Comparison of ENCODE assay signal across 12 mouse cellular contexts in the genomic region with DNA sequence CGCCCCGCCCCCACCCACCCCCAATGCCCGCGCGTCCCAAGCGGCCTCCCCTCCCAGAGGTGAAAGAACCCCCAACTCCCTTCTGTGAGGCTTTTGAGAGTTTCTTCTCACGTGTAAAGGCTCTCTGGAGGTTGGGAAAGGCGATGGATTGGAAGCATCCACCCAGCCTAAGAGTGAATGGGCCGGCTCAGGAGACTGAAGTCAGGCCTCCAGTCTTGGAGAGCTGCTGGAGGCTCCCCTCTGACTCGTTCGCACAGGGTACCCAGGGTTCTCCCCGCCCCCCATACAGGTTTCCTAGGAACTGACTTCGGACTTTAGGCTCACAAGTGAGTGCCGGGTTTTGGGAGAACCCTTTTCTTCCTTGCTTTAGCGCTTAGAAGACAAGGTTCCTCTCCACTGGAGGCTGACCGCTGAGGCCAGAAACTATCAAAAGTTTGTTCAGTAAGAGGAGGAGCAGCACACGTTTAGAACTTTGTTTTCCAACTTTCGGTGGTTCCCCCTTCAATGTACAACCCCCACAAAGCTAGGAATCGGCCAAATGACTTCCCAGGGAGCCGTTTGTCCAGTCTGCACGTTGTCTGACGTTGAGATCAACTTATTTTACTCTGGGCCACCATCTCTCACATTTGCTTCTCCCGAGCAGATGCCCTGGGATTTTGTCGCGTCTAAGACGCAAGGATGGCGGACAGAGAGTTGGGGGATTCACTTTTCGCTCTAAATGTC. TPM values are rescaled to one million over a fixed set of nuclear protein-coding genes. Genes with fewer than 3 reads are reported as not detected.
DNase-seq lines count a peak whose midpoint lies in the region; ATAC-seq lines count a peak whose summit lies in the region.
"Had no signal": no experiment of that assay in that cellular context is flagged by ENCODE, and none has a peak within 500 bp of the region (broad histone marks: within the 10 kb centered on the region; RNA-seq: fewer than 3 reads in every experiment).

No protein-coding gene starts in this region.

- peak overlapping the region; percentile 47 for H3K9ac ChIP-seq in forebrain, embryonic 15.5 days (replicated peaks)
- H3K9ac ChIP-seq in midbrain, embryonic 11.5 days (ENCODE audit: low read length): peak overlapping the region; percentile 87

- peak overlapping the region; percentile 97 for H3K4me3 ChIP-seq in forebrain, embryonic 15.5 days
- peak overlapping the region; percentile 54 for H3K4me3 ChIP-seq in midbrain, embryonic 11.5 days (ENCODE audit: low read depth, low read length)

- peak; percentile 15 for DNase-seq in right cerebral cortex, postnatal 14 days
- DNase-seq in right cerebral cortex, adult 18-20 months: no peak
- peak; percentile 97 for DNase-seq in midbrain, embryonic 11.5 days (ENCODE audit: low spot score, missing footprints)
- no peak for DNase-seq in ovary, postnatal 14 days (ENCODE audit: low spot score)
- DNase-seq in thymus, adult 18-20 months: no peak
- DNase-seq in layer of hippocampus, adult 9-11 months: no peak
- no peak for DNase-seq in ovary, postnatal 10 days (ENCODE audit: low spot score)
- DNase-seq: adrenal gland, adult 2 months; layer of hippocampus, postnatal 36 days; lung, postnatal 4 days had no signal

- H3K4me1 ChIP-seq in forebrain, embryonic 15.5 days: peaks cover 46% of the 10 kb centered on the region
- H3K4me1 ChIP-seq in midbrain, embryonic 11.5 days (ENCODE audit: control insufficient read depth, insufficient read depth, low read length): peaks cover 18% of the 10 kb centered on the region; the same call in 1 of the 2 replicates

- 0 out of 2 replicates have a peak, but pooled peaks cover 3% of the 10 kb centered on the region for H3K27me3 ChIP-seq in forebrain, embryonic 15.5 days
- H3K27me3 ChIP-seq in midbrain, embryonic 11.5 days (ENCODE audit: control insufficient read depth, insufficient read depth, low read length): no peaks in the 10 kb centered on the region
- H3K27me3 ChIP-seq: CH12.LX had no signal

- no peaks in the 10 kb centered on the region for H3K36me3 ChIP-seq in forebrain, embryonic 15.5 days
- H3K36me3 ChIP-seq in midbrain, embryonic 11.5 days (ENCODE audit: control insufficient read depth, insufficient read depth, low read length): no peaks in the 10 kb centered on the region; the same call in 1 of the 2 replicates

- WGBS in forebrain, embryonic 15.5 days: 4% methylated on average over 28 of the region's 28 CpGs
- WGBS in midbrain, embryonic 11.5 days: under 1% methylated on average over 28 of the region's 28 CpGs

- peak overlapping the region; percentile 89 for H3K27ac ChIP-seq in forebrain, embryonic 15.5 days (replicated peaks)
- H3K27ac ChIP-seq in midbrain, embryonic 11.5 days (ENCODE audit: low read depth, low read length): peak overlapping the region; percentile 97

- no peaks in the 10 kb centered on the region for H3K9me3 ChIP-seq in forebrain, embryonic 15.5 days
- H3K9me3 ChIP-seq in midbrain, embryonic 11.5 days (ENCODE audit: control insufficient read depth, low read length): no peaks in the 10 kb centered on the region

- H3K4me2 ChIP-seq in forebrain, embryonic 15.5 days (replicated peaks): peak overlapping the region; percentile 63
- peak overlapping the region; percentile 94 for H3K4me2 ChIP-seq in midbrain, embryonic 11.5 days

- ATAC-seq in forebrain, embryonic 15.5 days (replicated peaks): peak; percentile 26; the same call in 1 of the 2 replicates
- ATAC-seq in midbrain, embryonic 11.5 days (ENCODE audit: low FRiP score): peak; percentile 66

RNA-seq across cellular contexts. Expression of a gene that starts 8.6 kb away (rescaled TPM):
- polyA plus RNA-seq in forebrain, embryonic 15.5 days (2015; fragmentation: Nextera tagmentation; extraction: Ambion mirVana): 45.6 and 52.8 TPM in 2 replicates
- 55.6 and 66.9 TPM in 2 replicates for polyA plus RNA-seq in midbrain, embryonic 11.5 days (2014; fragmentation: Nextera tagmentation; extraction: Ambion mirVana)
- polyA plus RNA-seq: adrenal gland, adult 2 months had no signal

Comparison
In these comparisons a context has a peak if more than half of its experiments do, and no peak if none do; other contexts are left out.
1. DNase-seq: peak in right cerebral cortex, postnatal 14 days (single experiment) and midbrain, embryonic 11.5 days (single experiment); none in right cerebral cortex, adult 18-20 months (single experiment), ovary, postnatal 14 days (single experiment), thymus, adult 18-20 months (0 of 2), layer of hippocampus, adult 9-11 months (single experiment) and ovary, postnatal 10 days (single experiment).